Mouse (Mus musculus): ENCODE measurements around the gene Gm8374. TPM values are rescaled to one million over a fixed set of nuclear protein-coding genes. Genes with fewer than 3 reads are reported as not detected.
"Not testable (repeated sequence)": the region's sequence is repeated elsewhere in the genome, so short reads cannot be mapped to it uniquely, and the experiment has no call there.

Gene Gm8374
- polyA plus RNA-seq (2012; rRNA removed), result not detected in 2 replicates

- WGBS, result 85% methylated on average over 3 of the region's 3 CpGs
- not testable (repeated sequence) for H3K4me1 ChIP-seq (ENCODE audit: control insufficient read depth, insufficient read depth, low read length); H3K27me3 ChIP-seq (replicated peaks; ENCODE audit: control insufficient read depth, insufficient read depth, low read length); H3K36me3 ChIP-seq (ENCODE audit: control insufficient read depth, insufficient read depth, low read length); H3K27ac ChIP-seq (ENCODE audit: insufficient read depth, low read depth, low read length); DNase-seq; H3K4me3 ChIP-seq (ENCODE audit: insufficient read depth, low read depth, low read length)
Observed at GRCm38 (mm10) chr14:7365034-7365433, at the start of gene Gm8374. Gene Gm8374 (minus strand): TSS chr14:7365134.

GRCm38 (mm10) chr14:7332295-7332694 lies 32.6 kb downstream of the Gm8374 start, which contains the start of gene Gm5797:
Gene Gm5797 (minus strand): TSS chr14:7332395.
- H3K27ac ChIP-seq (ENCODE audit: insufficient read depth, low read depth, low read length); H3K27me3 ChIP-seq (replicated peaks; ENCODE audit: control insufficient read depth, insufficient read depth, low read length); DNase-seq; H3K4me3 ChIP-seq (ENCODE audit: insufficient read depth, low read depth, low read length); H3K36me3 ChIP-seq (ENCODE audit: control insufficient read depth, insufficient read depth, low read length); H3K4me1 ChIP-seq (ENCODE audit: control insufficient read depth, insufficient read depth, low read length): not testable (repeated sequence)
- no CpG with 5 or more reads among the region's 1 CpGs for WGBS

GRCm38 (mm10) chr14:7315093-7315492 lies 49.8 kb downstream of the Gm8374 start:
- not testable (repeated sequence) for H3K4me3 ChIP-seq (ENCODE audit: insufficient read depth, low read depth, low read length); H3K36me3 ChIP-seq (ENCODE audit: control insufficient read depth, insufficient read depth, low read length); DNase-seq; H3K27ac ChIP-seq (ENCODE audit: insufficient read depth, low read depth, low read length); H3K27me3 ChIP-seq (replicated peaks; ENCODE audit: control insufficient read depth, insufficient read depth, low read length); H3K4me1 ChIP-seq (ENCODE audit: control insufficient read depth, insufficient read depth, low read length)
- under 1% methylated on average over 15 of the region's 19 CpGs for WGBS

- not testable (repeated sequence) for H3K4me1 ChIP-seq (ENCODE audit: control insufficient read depth, insufficient read depth, low read length); H3K36me3 ChIP-seq (ENCODE audit: control insufficient read depth, insufficient read depth, low read length); H3K27ac ChIP-seq (ENCODE audit: insufficient read depth, low read depth, low read length); H3K27me3 ChIP-seq (replicated peaks; ENCODE audit: control insufficient read depth, insufficient read depth, low read length); DNase-seq; H3K4me3 ChIP-seq (ENCODE audit: insufficient read depth, low read depth, low read length)
- 2% methylated on average over 19 of the region's 35 CpGs for WGBS
Observed at GRCm38 (mm10) chr14:7314661-7315060, 50.3 kb downstream of the Gm8374 start, which contains the start of gene Gm3739. Gene Gm3739 (minus strand): TSS chr14:7315049.

Other genes starting within 250 kb of the Gm8374 start
- not detected in 2 replicates for gene Gm6676, start 239.7 kb downstream of the Gm8374 start, polyA plus RNA-seq (2012; rRNA removed)
- gene Gm3512, start 190.6 kb downstream of the Gm8374 start, polyA plus RNA-seq (2012; rRNA removed), result 0.14 TPM in 1 of 2 replicates, not detected in the other
- gene Gm16434, start 170.6 kb downstream of the Gm8374 start, polyA plus RNA-seq (2012; rRNA removed), result not detected in 2 replicates
- gene Gm3727, start 100.4 kb downstream of the Gm8374 start, polyA plus RNA-seq (2012; rRNA removed), result not detected in 2 replicates
- gene Gm3739, start 50.1 kb downstream of the Gm8374 start, polyA plus RNA-seq (2012; rRNA removed), result not detected in 2 replicates
- gene Gm5797, start 32.7 kb downstream of the Gm8374 start, polyA plus RNA-seq (2012; rRNA removed), result not detected in 2 replicates
- gene Gm3755, start 85.8 kb upstream of the Gm8374 start, polyA plus RNA-seq (2012; rRNA removed), result not detected in 2 replicates
- gene Gm3752, start 118.6 kb upstream of the Gm8374 start, polyA plus RNA-seq (2012; rRNA removed), result not detected in 2 replicates
- gene Gm3558, start 203.4 kb upstream of the Gm8374 start, polyA plus RNA-seq (2012; rRNA removed), result not detected in 2 replicates
- gene Gm10338, start 230.5 kb upstream of the Gm8374 start, polyA plus RNA-seq (2012; rRNA removed), result not detected in 2 replicates

Measured in kidney, adult 2 months (tissue).